Mouse (Mus musculus): ENCODE results near the gene Smg1.

Gene Smg1

DNA sequence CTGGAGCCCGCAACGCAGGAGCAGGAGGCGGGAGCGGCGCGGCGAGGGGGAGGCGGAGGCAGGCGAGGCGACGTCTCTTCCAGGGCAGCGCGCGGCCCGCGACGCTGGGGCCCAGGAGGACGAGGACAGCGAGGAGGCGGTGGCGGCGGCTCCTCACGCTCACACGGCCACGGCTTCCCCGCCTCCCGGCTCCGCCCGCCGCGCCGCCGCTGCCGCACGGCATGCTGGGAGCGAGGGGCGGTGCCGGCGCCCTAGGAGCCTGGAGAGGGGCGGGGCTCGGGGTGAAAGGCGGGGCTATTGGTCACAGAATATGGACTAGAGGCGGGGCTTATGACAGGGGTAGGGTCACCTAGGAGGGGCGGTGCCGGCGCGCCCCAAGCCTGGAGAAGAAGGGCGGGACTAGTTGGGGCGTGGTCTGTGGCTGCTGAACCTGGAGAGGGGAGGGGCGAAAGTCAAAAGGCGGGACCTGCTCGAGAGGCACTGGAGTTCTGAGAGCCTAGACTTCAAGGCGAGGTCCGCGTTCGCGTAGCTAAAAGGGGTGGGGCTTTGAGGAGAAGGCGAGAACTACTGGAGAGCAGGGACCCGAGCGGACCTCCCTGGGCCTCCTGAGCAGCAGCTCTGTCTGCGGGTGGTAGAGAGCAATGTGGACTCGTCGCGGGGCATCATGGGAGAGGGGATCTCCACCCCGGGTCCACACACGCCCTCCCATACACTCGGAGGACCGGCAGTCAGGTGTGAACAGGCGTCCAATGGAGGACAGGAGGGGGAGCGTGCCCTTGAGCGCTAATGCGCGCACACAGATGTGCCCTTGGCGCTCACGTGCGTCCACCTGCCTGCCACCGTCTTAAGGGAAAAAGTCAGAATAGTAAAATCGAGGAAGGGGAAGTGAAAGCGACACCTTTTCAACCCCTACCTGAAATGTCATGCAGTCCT is at the start of gene Smg1:
Gene Smg1 (minus strand): TSS at position 218 of the 933 bp plus-strand sequence.
- DNase-seq (ENCODE audit: low read depth, low spot score), result peak; percentile 100

DNA sequence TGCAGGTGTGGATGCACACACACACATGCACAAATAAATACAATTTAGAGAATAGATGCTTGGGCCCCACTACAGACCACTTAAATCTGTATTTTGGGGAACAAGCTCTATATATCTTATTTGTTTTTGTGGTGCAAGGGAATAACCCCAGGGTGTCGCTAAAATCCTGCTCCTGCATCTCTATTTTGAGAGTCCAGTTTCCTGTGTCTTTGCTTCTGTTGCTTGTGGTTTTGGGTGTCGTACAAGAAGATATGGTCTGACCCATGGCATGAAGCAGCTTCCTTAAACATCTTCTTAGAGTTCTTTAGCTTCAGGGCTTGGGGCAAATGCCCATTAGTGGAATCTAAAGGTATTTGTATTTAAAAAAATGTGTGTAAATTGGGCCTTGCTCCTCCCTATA is 39.7 kb upstream of the Smg1 start:
- DNase-seq (ENCODE audit: low read depth, low spot score), result peak; percentile 73

GRCm38 (mm10) chr7:118282543-118282942 is 39.1 kb upstream of the Smg1 start:
- peak; percentile 66 for DNase-seq (ENCODE audit: low read depth, low spot score)

GRCm38 (mm10) chr7:118279521-118279920 is 36.1 kb upstream of the Smg1 start:
- DNase-seq (ENCODE audit: low read depth, low spot score), result peak; percentile 96

- peak; percentile 93 for DNase-seq (ENCODE audit: low read depth, low spot score)
Observed at GRCm38 (mm10) chr7:118277335-118277910, 34.0 kb upstream of the Smg1 start.

GRCm38 (mm10) chr7:118276684-118277334 is 33.3 kb upstream of the Smg1 start:
- peak; percentile 48 for DNase-seq (ENCODE audit: low read depth, low spot score)

DNA sequence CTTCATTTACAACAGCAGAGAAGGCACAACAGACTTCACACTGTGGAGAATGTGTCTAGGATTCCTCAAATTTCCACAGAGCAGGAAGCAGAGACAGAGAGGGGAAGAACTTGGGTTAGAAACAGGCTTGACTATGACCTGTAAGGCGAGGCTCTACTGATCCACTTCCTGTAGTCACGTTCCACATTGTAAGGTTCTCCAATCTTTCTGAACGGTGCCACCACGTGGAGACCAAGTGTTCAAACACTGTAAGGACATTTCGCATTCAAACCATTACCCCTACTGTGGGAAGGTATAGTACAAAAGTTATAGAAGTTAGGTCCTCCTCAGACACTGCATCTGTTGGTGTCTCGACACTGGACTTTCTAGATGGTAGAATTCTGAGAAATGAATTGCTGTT is 31.8 kb upstream of the Smg1 start:
- peak; percentile 81 for DNase-seq (ENCODE audit: low read depth, low spot score)

- DNase-seq (ENCODE audit: low read depth, low spot score), result no peak
Observed at GRCm38 (mm10) chr7:118274851-118275250, 31.4 kb upstream of the Smg1 start.

- peak; percentile 47 for DNase-seq (ENCODE audit: low read depth, low spot score)
Observed at GRCm38 (mm10) chr7:118274169-118274568, 30.7 kb upstream of the Smg1 start.

- no peak for DNase-seq (ENCODE audit: low read depth, low spot score)
Observed at GRCm38 (mm10) chr7:118266099-118266498, 22.6 kb upstream of the Smg1 start.

DNA sequence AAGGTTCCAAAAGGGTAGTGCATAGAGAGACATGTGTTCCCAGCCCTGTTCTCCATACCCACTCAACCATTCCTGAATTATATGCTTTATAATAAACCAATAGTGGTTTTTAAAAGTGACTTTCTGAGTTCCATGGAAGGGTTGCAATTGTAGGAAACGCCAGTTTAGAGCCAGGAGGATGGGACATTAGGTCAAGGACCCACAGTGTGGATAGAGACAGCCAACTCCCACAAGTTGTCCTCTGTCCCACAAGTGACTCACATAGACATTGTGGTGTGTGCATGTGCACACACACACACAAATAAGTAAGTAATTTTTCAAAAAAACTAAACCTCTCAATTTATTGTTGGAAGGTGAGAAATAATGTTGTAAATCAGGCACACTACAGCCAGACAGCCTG is 20.1 kb upstream of the Smg1 start:
- no peak for DNase-seq (ENCODE audit: low read depth, low spot score)

GRCm38 (mm10) chr7:118262409-118262808 is 18.9 kb upstream of the Smg1 start:
- DNase-seq (ENCODE audit: low read depth, low spot score), result no peak

GRCm38 (mm10) chr7:118259676-118260305 is 16.3 kb upstream of the Smg1 start:
- DNase-seq (ENCODE audit: low read depth, low spot score), result no peak

- no peak for DNase-seq (ENCODE audit: low read depth, low spot score)
Observed at GRCm38 (mm10) chr7:118258451-118258850, 15.0 kb upstream of the Smg1 start.

- DNase-seq (ENCODE audit: low read depth, low spot score), result no peak
Observed at GRCm38 (mm10) chr7:118256740-118257139, 13.3 kb upstream of the Smg1 start.

- no peak for DNase-seq (ENCODE audit: low read depth, low spot score)
Observed at GRCm38 (mm10) chr7:118254460-118254859, 11.0 kb upstream of the Smg1 start.

- DNase-seq (ENCODE audit: low read depth, low spot score), result no peak
Observed at GRCm38 (mm10) chr7:118254015-118254414, 10.5 kb upstream of the Smg1 start.

DNA sequence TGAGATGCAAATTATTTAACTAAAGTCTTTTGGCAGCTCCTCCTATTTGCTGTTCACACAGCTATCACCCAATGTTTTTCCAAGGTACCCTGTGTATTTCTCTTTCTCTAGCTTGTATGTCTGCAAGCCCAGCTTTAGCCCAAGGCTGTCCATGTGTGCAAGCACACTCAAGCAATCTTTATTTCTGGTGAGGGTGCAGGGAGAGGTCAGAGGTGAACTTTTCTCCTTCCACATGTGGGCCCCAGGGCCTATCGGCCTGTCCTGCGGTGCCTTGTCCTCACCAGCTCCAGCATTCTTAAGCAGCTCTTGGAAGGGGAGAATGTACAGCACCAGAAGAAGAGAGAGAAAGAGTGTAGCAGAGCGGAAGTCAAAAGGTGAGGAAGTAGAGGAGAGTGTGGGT is 9.5 kb upstream of the Smg1 start:
- DNase-seq (ENCODE audit: low read depth, low spot score), result no peak

DNA sequence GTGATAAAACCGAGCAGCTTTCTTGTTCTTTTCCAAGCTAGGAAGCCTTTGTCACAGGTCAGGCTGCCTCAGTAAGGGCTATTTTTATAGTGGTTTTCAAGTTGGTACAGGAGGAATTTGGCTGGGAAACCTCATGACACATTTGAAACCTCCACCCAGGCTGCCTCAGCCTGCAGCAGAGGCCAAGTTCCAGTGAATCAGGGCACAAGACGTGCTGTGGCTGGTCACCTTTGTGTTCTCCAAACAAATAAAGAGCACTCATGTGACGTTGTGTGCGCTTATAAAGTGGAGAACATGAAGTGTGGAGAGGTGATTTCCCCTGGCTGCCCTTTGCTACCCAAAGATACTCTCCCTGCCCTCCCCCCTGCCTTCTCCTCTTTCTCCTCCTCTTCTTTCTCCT is 8.9 kb upstream of the Smg1 start:
- no peak for DNase-seq (ENCODE audit: low read depth, low spot score)

- no peak for DNase-seq (ENCODE audit: low read depth, low spot score)
Observed at GRCm38 (mm10) chr7:118251392-118252170, 8.1 kb upstream of the Smg1 start.

DNA sequence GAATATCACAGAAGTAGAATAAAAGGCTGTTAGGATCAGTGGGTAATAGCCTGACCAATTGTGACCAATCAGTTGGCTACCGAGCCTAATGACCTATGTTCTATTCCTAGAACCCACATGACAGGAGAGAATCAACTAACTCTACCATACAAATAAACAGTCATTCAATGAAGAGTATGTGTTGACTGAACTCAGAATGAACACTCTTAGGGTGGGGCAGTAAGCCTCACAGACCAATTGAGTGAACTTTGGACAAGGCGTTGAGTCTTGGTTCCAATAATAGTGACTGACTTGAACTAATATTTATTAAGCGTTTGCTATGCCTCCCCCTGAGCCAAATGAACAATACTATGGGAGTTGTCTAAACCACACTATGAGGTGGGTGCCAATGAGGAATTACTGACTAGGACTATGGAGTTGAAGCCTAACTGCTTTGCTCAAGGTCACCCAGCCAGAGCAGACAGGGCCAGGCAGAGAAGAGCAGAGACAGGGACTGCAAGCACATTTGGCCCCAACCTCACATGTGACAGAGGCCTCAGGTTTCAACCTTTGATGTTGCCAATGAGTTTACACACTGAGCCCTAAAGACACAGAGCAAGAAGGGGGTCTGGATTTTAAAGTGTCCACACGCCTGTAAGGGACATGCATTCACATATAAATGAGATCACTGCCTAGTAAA is 7.2 kb upstream of the Smg1 start:
- no peak for DNase-seq (ENCODE audit: low read depth, low spot score)

Data from A20 (cell line).